Mouse (Mus musculus): ENCODE measurements at regions not wholly inside any gene's neighbourhood (a gene's known extent, or its start where the extent isn't known, plus 50 kb on each side); places are given as distances from the start of the nearest gene placed in this dataset.

- TF ChIP-seq CTCF (IDR thresholded peaks at IDR 0.05 in 2 of 3, conservative IDR thresholded peaks at IDR 0.05 in 1 of 3; ENCODE audit: control insufficient read depth in 1 of 3, insufficient read depth in 1 of 3, low read depth in 2 of 3, low read length in 3 of 3, poor library complexity in 1 of 3, severe bottlenecking in 1 of 3): no peak
- no peak for TF ChIP-seq POLR2A (IDR thresholded peaks at IDR 0.05; ENCODE audit: control insufficient read depth in 1 of 2, insufficient read depth in 1 of 2, low read depth in 1 of 2, low read length in 2 of 2, poor library complexity in 1 of 2)
- TF ChIP-seq KAT2A (conservative IDR thresholded peaks at IDR 0.05; ENCODE audit: low read depth, low read length): no peak
- no peak for TF ChIP-seq GATA1 (IDR thresholded peaks at IDR 0.05; ENCODE audit: low read depth, low read length)
- TF ChIP-seq MYC (IDR thresholded peaks at IDR 0.05; ENCODE audit: low read depth, low read length): no peak
- no peak for TF ChIP-seq EP300 (IDR thresholded peaks at IDR 0.05; ENCODE audit: low read depth in 1 of 2, low read length in 2 of 2)
- no peak for TF ChIP-seq RAD21 (IDR thresholded peaks at IDR 0.05; ENCODE audit: low read depth, low read length)
These were observed 222.0 kb downstream of the Plxna1 start for GRCm38 (mm10) chr6:89140469-89140868.

Measured in MEL (cell line).